Mouse (Mus musculus) splenic B cell, adult 2 months (primary cell): ENCODE measurements around the gene Ganab.
"Not testable (repeated sequence)": the region's sequence is repeated elsewhere in the genome, so short reads cannot be mapped to it uniquely, and the experiment has no call there.

ENCODE experiments used
- DNase-seq: peaks from one replicate; pipeline ENCODE4 v3.0.0-alpha.2; 2011; ENCODE audit warnings: low read depth, low spot score
- H3K27me3 ChIP-seq: 2 replicates; pipeline ENCODE4 v1.6.1; 2012; ENCODE audit warnings: mild to moderate bottlenecking, low read length, moderate library complexity, mixed read lengths; ENCODE audit not compliant: control insufficient read depth, poor library complexity, insufficient read depth, severe bottlenecking
- H3K36me3 ChIP-seq: 2 replicates; pipeline ENCODE4 v1.6.1; 2012; ENCODE audit warnings: mild to moderate bottlenecking, low read length, moderate library complexity, mixed read lengths; ENCODE audit not compliant: control insufficient read depth, poor library complexity, insufficient read depth, severe bottlenecking

Ganab gene

GRCm38 (mm10) chr19:8880311-8881033, 17.4 kb upstream of the Ganab start, which contains the start of gene Uqcc3:
TSS of gene Uqcc3 (minus strand) at chr19:8880923.
- DNase-seq: peak; percentile 90
- Histone ChIP-seq H3K36me3 (peaks cover 1% of the 10 kb centered on the region), H3K27me3 (no peaks in the 10 kb centered on the region)

- Histone ChIP-seq H3K36me3 (no peaks in the 10 kb centered on the region; the same call in 1 of the 2 replicates), H3K27me3 (no peaks in the 10 kb centered on the region)
- DNase-seq: no peak
Measured at GRCm38 (mm10) chr19:8881034-8881392, 16.9 kb upstream of the Ganab start.

DNA sequence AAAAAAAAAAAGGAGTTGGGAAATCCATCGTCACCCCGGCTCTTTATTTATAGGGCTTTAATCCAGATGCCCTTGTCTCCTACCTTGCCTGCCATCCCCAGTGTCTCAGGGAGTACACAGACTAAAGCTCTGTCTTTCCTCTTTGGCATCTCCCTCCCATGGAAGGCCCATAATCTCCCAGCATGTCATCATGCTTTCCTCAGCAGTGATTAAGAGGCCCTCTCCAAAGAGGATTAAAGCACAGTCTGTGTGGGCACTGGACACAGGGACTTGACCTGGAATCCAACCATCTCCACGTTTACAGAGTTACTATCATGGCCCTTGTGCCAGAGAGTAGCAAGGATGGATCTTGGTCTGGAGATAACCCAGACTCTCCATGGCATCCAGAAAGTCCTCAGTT, 14.3 kb upstream of the Ganab start, which contains the start of the genes Lbhd1 and Gm49403:
TSS of gene Lbhd1 (plus strand) at position 117 of the 400 bp plus-strand sequence.
TSS of gene Gm49403 (plus strand) at position 315 of the 400 bp plus-strand sequence.
- Histone ChIP-seq H3K27me3 (no peaks in the 10 kb centered on the region), H3K36me3 (no peaks in the 10 kb centered on the region)
- DNase-seq: no peak

- H3K27me3 ChIP-seq: no peaks in the 10 kb centered on the region
- H3K36me3 ChIP-seq: 0 out of 2 replicates have a peak, but pooled peaks cover 2% of the 10 kb centered on the region
- DNase-seq: no peak
Measured at GRCm38 (mm10) chr19:8886916-8887584, 10.8 kb upstream of the Ganab start.

- DNase-seq: no peak
- no peaks in the 10 kb centered on the region for H3K27me3 ChIP-seq
Measured at GRCm38 (mm10) chr19:8887585-8888463, 10.0 kb upstream of the Ganab start.

DNA sequence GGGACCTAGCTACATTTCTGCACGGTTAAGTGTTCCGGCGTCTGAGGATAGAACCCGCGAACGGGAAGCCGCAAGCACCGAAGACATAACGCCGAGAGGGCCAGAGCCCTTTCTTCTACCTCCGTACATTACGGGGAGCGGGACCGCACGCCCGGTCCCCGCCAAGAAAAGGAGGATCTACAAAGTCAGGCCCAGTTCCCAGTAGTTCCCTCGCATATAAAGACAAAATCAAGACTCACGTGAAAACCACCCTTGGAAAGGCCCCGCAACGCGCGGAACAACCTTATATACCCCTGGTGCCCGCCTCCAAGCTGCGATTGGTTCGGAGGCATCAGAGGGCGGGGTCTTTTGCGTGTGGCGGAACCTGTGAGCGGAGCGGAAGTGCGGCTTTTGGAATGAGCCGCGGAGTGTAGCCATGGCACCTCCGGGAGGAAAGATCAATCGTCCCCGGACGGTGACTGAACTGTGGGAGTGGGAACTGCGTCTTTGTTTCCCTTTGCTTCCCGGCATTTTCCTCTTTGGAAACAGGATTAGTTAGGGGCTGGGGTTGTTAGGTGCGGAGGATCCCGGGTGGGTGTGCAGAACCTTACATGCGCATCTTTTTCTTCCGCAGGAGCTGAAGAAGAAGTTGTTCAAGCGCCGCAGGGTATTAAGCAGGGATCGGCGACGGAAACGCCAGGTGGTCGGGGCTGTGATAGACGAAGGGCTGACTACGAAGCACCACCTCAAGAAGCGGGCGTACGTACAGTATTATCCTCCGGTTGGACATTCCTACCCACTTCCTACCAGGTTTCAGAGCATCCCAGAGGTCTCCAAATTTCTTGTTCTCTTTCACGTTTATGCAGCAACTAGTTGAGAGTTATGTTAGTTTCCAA, 9.1 kb upstream of the Ganab start, which contains the start of the genes 1810009A15Rik and Gm49416:
TSS of gene 1810009A15Rik (plus strand) at position 343 of the 875 bp plus-strand sequence.
TSS of gene Gm49416 (plus strand) at position 416 of the 875 bp plus-strand sequence.
- DNase-seq: peak; percentile 96
- Histone ChIP-seq H3K36me3 (0 out of 2 replicates have a peak, but pooled peaks cover 2% of the 10 kb centered on the region), H3K27me3 (no peaks in the 10 kb centered on the region)

More at GRCm38 (mm10) chr19:8887585-8888463, 10.0 kb upstream of the Ganab start:
- H3K36me3 ChIP-seq: 0 out of 2 replicates have a peak, but pooled peaks cover 2% of the 10 kb centered on the region

DNA sequence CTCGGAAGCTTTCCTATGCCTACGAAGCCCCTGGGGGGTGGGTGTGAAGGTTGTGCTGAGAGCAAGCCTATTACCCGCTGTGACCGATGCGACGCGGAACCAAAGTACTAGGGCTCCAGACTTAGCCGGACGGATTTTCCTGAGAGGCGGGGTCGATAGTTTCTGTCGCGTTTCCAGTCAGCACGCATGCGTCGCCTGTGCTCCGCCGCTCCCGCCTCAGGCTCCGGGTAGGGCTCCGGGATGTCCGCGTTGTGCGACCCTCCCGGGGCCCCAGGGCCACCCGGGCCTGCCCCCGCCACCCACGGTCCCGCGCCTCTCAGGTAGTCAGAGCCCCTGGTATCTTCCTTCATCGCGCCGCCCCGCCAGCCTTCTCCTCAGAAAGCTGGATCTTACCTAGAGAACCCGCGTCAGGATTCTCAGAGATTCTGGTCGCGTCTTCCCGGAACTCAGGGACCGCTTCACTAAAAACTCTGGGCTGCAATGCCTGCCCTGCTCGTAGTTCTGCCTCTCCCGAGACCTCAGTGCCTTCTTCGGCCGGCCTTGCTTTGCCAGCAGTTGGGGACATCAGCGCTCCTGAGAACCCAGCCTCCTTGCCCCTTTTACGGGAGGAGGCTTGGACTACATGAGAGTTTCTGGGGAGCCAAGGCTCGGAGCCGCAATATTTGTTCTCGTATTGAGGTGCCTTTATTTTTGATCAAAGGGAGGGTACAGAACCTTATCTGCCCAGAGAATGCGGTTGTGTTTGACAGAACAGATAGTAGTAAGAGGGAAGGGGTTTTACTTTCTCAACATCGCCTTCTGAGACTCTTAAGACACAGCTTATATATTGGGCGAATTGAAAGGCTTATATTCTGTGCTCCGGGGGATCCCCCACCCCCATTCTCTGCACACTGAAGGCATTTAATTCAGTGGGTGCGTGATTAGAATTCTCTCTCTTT, 4.8 kb upstream of the Ganab start, which contains the start of gene Ints5:
TSS of gene Ints5 (plus strand) at position 177 of the 938 bp plus-strand sequence.
- H3K36me3 ChIP-seq: peaks cover 2% of the 10 kb centered on the region; the same call in 1 of the 2 replicates
- H3K27me3 ChIP-seq: no peaks in the 10 kb centered on the region
- DNase-seq: peak; percentile 89

DNA sequence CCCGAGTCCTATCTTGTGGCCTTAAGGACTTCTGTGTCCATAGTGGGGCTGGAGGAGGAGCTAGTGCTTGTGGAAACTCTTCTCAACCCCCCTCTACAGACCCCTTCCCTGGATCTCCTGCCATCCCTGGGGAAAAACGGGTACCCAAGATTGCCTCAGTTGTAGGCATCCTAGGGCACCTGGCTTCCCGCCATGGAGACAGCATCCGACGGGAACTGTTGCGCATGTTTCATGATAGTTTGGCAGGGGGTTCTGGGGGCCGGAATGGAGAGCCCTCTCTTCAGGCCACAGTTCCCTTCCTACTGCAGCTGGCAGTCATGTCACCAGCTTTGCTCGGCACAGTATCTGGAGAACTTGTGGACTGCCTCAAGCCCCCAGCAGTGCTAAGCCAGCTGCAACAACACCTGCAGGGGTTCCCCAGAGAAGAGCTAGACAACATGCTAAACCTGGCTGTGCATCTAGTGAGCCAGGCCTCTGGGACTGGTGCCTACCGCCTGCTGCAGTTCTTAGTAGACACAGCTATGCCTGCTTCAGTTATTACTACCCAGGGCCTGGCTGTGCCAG, 2.4 kb upstream of the Ganab start:
- Histone ChIP-seq H3K27me3 (no peaks in the 10 kb centered on the region), H3K36me3 (no peaks in the 10 kb centered on the region; the same call in 1 of the 2 replicates)
- no peak for DNase-seq

- H3K27me3 ChIP-seq, DNase-seq, H3K36me3 ChIP-seq: not testable (repeated sequence)
Measured at GRCm38 (mm10) chr19:8896231-8896630, 1.6 kb upstream of the Ganab start.

GRCm38 (mm10) chr19:8897211-8897864, 533 bp upstream of the Ganab start:
- DNase-seq, H3K27me3 ChIP-seq: not testable (repeated sequence)

GRCm38 (mm10) chr19:8898576-8898975, 705 bp downstream of the Ganab start:
- DNase-seq: no peak
- peaks cover 6% of the 10 kb centered on the region; the same call in 1 of the 2 replicates for H3K36me3 ChIP-seq
- no peaks in the 10 kb centered on the region for H3K27me3 ChIP-seq

More at GRCm38 (mm10) chr19:8897211-8897864, 533 bp upstream of the Ganab start:
- not testable (repeated sequence) for H3K36me3 ChIP-seq

DNA sequence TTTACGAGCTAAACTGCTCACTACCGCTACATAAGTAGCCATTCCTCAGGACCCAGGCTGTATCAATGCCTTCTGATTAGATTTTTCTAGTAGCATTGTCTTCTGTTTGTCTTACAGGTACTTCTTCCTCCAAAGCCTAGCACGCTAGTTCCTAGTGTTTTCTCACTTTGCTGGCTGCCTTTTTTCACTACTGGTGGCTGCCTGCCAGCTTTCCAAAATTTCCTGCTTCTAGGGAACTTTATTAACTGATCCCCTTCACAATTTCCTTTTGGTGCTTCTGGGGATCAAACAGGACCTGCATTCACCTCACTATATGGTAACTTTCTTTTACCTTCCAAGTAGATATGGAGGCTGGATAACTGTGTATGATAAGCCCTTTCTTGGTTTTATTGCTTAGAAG, 1.2 kb downstream of the Ganab start:
- no peak for DNase-seq

More for the DNA sequence above, 1.2 kb downstream of the Ganab start:
- H3K27me3 ChIP-seq: no peaks in the 10 kb centered on the region
- peaks cover 7% of the 10 kb centered on the region; the same call in 1 of the 2 replicates for H3K36me3 ChIP-seq
